Mouse (Mus musculus): ENCODE results near the gene Sh2d5. TPM values are rescaled to one million over a fixed set of nuclear protein-coding genes. Genes with fewer than 3 reads are reported as not detected.
A peak's percentile ranks its signal among the peaks of the same experiment; 100 is the strongest.

Sh2d5 gene
- polyA plus RNA-seq, 1 experiment from 2014 or later = 0.77 TPM

DNA sequence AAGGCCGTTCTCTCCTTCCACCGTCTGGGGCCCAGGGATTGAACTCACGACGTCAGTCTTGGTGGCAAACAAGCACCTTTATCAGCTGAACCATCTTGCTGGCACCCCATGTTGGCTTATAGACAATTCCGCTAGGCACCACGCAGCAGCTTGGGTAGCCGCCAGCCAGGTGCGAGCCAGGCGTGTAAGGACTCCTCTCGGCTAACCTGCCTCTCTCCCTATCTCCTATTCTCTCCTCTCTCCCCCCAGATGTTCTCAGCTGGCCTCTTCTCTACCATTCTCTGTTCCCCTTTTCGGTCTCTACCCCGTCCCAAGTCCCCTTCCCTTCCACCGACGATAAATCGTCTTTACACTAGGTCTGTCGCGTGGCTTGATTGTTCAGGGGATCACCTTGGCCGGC is 53.5 kb downstream of the Sh2d5 start:
- Histone ChIP-seq H3K27me3 (no peaks in the 10 kb centered on the region), H3K4me2 (peak overlapping the region; percentile 89), H3K9me3 (replicated peaks) (no peaks in the 10 kb centered on the region), H3K4me1 (peaks cover 34% of the 10 kb centered on the region), H3K4me3 (replicated peaks) (peak overlapping the region; percentile 99), H3K36me3 (peaks cover 24% of the 10 kb centered on the region), H3K9ac (peak overlapping the region; percentile 78), H3K27ac (peak overlapping the region; percentile 81)
- 12% methylated on average over 18 of the region's 18 CpGs for WGBS
- ATAC-seq (replicated peaks; ENCODE audit: low FRiP score) = no peak

- no peaks in the 10 kb centered on the region for H3K9me3 ChIP-seq (replicated peaks)
- H3K27me3 ChIP-seq = no peaks in the 10 kb centered on the region
- H3K4me2 ChIP-seq = peak within 1 kb of the TSS; percentile 89
- 0% methylated on average over 63 of the region's 64 CpGs for WGBS
- H3K4me1 ChIP-seq = peaks cover 34% of the 10 kb centered on the region
- H3K36me3 ChIP-seq = peaks cover 32% of the 10 kb centered on the region
- peak; percentile 99 for ATAC-seq (replicated peaks; ENCODE audit: low FRiP score)
- peak within 1 kb of the TSS; percentile 84 for H3K27ac ChIP-seq
- peak within 1 kb of the TSS; percentile 98 for H3K9ac ChIP-seq
- peak within 1 kb of the TSS; percentile 99 for H3K4me3 ChIP-seq (replicated peaks)
These were observed 54.3 kb downstream of the Sh2d5 start, which contains the start of gene Ddost for GRCm38 (mm10) chr4:138304340-138305104. Ddost (plus strand) TSS chr4:138304730.

GRCm38 (mm10) chr4:138307025-138307424 is 56.8 kb downstream of the Sh2d5 start:
- WGBS = 98% methylated on average over 3 of the region's 3 CpGs
- Histone ChIP-seq H3K27me3 (no peaks in the 10 kb centered on the region), H3K36me3 (peaks cover 55% of the 10 kb centered on the region), H3K9me3 (replicated peaks) (no peaks in the 10 kb centered on the region), H3K4me1 (peaks cover 34% of the 10 kb centered on the region), H3K4me2 (no peak overlapping the region), H3K4me3 (replicated peaks) (no peak overlapping the region), H3K27ac (no peak overlapping the region), H3K9ac (no peak overlapping the region)
- ATAC-seq (replicated peaks; ENCODE audit: low FRiP score) = no peak

DNA sequence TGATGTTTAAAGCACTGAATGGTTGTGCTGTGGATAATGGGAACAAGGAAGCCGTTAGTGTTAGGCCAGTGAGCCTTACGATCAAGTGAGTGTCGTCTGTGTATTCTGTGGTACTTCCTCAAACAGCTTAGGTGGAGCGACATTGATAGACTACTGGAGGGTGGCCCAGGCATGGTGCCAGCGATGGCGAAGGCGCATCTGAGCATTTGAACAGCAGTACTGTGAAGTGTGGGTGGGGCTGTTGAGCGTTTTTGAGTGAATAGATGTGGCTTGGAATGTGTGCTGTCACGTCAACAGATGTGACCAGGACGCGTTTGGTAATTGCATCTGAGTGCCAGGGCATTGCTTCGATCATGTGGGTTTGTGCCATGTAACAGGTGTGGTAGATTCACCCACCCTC is 57.5 kb downstream of the Sh2d5 start:
- Histone ChIP-seq H3K27me3 (no peaks in the 10 kb centered on the region), H3K4me1 (peaks cover 34% of the 10 kb centered on the region), H3K36me3 (peaks cover 62% of the 10 kb centered on the region), H3K4me3 (replicated peaks) (no peak overlapping the region), H3K4me2 (no peak overlapping the region), H3K9me3 (replicated peaks) (no peaks in the 10 kb centered on the region), H3K9ac (no peak overlapping the region), H3K27ac (no peak overlapping the region)
- no peak for ATAC-seq (replicated peaks; ENCODE audit: low FRiP score)
- 93% methylated on average over 12 of the region's 12 CpGs for WGBS

DNA sequence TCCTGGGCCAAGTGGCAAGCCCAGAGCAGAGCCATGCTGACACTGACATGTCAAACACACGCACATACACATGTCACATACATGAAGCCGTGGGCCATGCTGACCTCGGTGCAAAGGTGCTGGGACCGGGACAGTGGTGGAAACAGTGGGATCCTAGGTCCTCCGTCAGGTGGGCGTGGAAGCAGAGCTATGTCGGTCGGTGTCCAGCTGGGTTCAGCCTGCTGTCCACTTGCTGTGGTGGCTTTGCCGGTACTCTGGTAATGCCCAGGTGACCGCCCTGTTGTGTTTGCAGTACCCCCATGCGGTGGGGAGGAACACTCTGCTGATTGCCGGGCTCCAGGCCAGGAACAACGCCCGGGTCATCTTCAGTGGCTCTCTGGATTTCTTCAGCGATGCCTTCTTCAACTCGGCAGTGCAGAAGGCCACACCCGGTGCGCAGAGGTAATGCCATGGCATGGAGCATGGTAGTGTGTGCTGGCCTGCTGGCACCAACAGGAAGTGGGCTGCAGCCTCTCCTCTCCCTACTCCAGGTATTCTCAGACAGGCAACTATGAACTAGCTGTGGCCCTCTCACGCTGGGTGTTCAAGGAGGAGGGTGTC is 60.2 kb downstream of the Sh2d5 start:
- Histone ChIP-seq H3K9ac (no peak overlapping the region), H3K36me3 (peaks cover 89% of the 10 kb centered on the region), H3K4me1 (peaks cover 16% of the 10 kb centered on the region), H3K4me3 (replicated peaks) (no peak overlapping the region), H3K4me2 (no peak overlapping the region), H3K27me3 (no peaks in the 10 kb centered on the region), H3K9me3 (replicated peaks) (no peaks in the 10 kb centered on the region), H3K27ac (no peak overlapping the region)
- WGBS = 94% methylated on average over 19 of the region's 19 CpGs
- ATAC-seq (replicated peaks; ENCODE audit: low FRiP score) = no peak

Other genes with a start within 250 kb of the Sh2d5 start
- gene Hp1bp3, start 34.1 kb upstream of the Sh2d5 start, polyA plus RNA-seq (2015; fragmentation: Nextera tagmentation; extraction: Ambion mirVana) = 155 and 161 TPM in 2 replicates
- 1.6 and 2.0 TPM in 2 replicates for gene Kif17, start within 50 bp of the Sh2d5 start, polyA plus RNA-seq (2015; fragmentation: Nextera tagmentation; extraction: Ambion mirVana)
- 365 and 386 TPM in 2 replicates for gene Ddost, start 54.3 kb downstream of the Sh2d5 start, polyA plus RNA-seq (2015; fragmentation: Nextera tagmentation; extraction: Ambion mirVana)
- gene Pink1, start 75.9 kb downstream of the Sh2d5 start, polyA plus RNA-seq (2015; fragmentation: Nextera tagmentation; extraction: Ambion mirVana) = 47.5 and 50.3 TPM in 2 replicates
- gene Cda, start 117.6 kb downstream of the Sh2d5 start, polyA plus RNA-seq (2015; fragmentation: Nextera tagmentation; extraction: Ambion mirVana) = 21.3 and 22.0 TPM in 2 replicates
- not detected in 2 replicates for gene Fam43b, start 146.1 kb downstream of the Sh2d5 start, polyA plus RNA-seq (2015; fragmentation: Nextera tagmentation; extraction: Ambion mirVana)
- gene Mul1, start 184.3 kb downstream of the Sh2d5 start, polyA plus RNA-seq (2015; fragmentation: Nextera tagmentation; extraction: Ambion mirVana) = 21.6 and 23.8 TPM in 2 replicates
- 7.6 and 8.3 TPM in 2 replicates for gene Camk2n1, start 203.9 kb downstream of the Sh2d5 start, polyA plus RNA-seq (2015; fragmentation: Nextera tagmentation; extraction: Ambion mirVana)

All from kidney, embryonic 15.5 days (tissue).